Mouse (Mus musculus) liver, embryonic 11.5 days (tissue): ENCODE measurements at regions not wholly inside any gene's neighbourhood (a gene's known extent, or its start where the extent isn't known, plus 50 kb on each side); places are given as distances from the start of the nearest gene placed in this dataset.

ENCODE experiments used
- ATAC-seq: fragments of 200-750 bp; cut with Nextera tagmentation; replicated peaks from 2 replicates; pipeline ENCODE4 v1.8.0; 2017; ENCODE audit warnings: moderate number of reproducible peaks, mild to moderate bottlenecking, moderate TSS enrichment, moderate library complexity; ENCODE audit not compliant: low FRiP score
- DNase-seq: peaks from one replicate; pipeline ENCODE4 v3.0.0-alpha.2; 2017; ENCODE audit warnings: low spot score
- H3K27ac ChIP-seq: fragments of 300-500 bp; sonication (generic); 2 replicates; pipeline ENCODE4 v1.5.1; 2014; ENCODE audit warnings: mild to moderate bottlenecking, low read depth, low read length, control low read depth
- H3K27me3 ChIP-seq: fragments of 300-500 bp; sonication (generic); replicated peaks from 2 replicates; pipeline ENCODE4 v1.6.1; 2014; ENCODE audit warnings: low read length, mixed read lengths; ENCODE audit not compliant: control insufficient read depth, insufficient read depth
- H3K36me3 ChIP-seq: fragments of 300-500 bp; sonication (generic); 2 replicates; pipeline ENCODE4 v1.6.1; 2014; ENCODE audit warnings: mild to moderate bottlenecking, low read length, moderate library complexity, mixed read lengths; ENCODE audit not compliant: control insufficient read depth, insufficient read depth
- H3K4me1 ChIP-seq: fragments of 300-500 bp; sonication (generic); replicated peaks from 2 replicates; pipeline ENCODE4 v1.6.1; 2014; ENCODE audit warnings: low read length, mixed read lengths; ENCODE audit not compliant: control insufficient read depth, insufficient read depth
- H3K4me2 ChIP-seq: fragments of 300-500 bp; sonication (generic); 2 replicates; pipeline ENCODE4 v1.6.1; 2014; ENCODE audit warnings: mild to moderate bottlenecking, control low read depth, moderate library complexity
- H3K4me3 ChIP-seq: fragments of 300-500 bp; sonication (generic); 2 replicates; pipeline ENCODE4 v1.5.1; 2014; ENCODE audit warnings: low read depth, low read length, control low read depth
- H3K9ac ChIP-seq: fragments of 300-500 bp; sonication (generic); 2 replicates; pipeline ENCODE4 v1.6.1; 2014; ENCODE audit warnings: low read depth, low read length, control low read depth
- H3K9me3 ChIP-seq: fragments of 300-500 bp; sonication (generic); 2 replicates; pipeline ENCODE4 v1.6.1; 2016; ENCODE audit warnings: low read length, inconsistent platforms, mixed read lengths; ENCODE audit not compliant: control insufficient read depth
- WGBS: fragments of 180-500 bp; shearing (Covaris S2); extraction: QIAGEN DNeasy Blood & Tissue Kit; methylation state at CpG from one replicate; pipeline ENCODE4 v1.1.7; 2014; 5-methylcytosine and 5-hydroxymethylcytosine counted together

DNA sequence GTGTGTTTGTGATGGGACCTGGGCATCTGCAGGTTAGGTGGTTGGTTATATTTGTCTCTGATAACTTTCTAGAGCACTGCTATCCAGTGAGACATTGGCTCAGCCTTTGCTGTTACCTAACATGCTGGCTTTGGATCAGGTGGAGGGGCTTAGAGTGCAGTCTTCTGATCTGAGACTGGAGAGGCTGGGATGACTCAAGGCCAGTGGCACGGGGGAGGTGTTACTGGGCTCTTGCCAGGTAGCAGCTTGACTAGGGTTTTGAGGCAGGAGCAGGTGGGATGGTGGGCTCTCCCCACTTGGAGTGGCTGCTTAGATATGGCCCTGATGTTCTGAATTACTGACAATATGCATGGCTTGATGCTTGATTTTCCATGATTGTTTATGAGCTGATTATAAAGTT, 236.0 kb downstream of the Zfp704 start:
- Histone ChIP-seq H3K4me3 (no peak overlapping the region), H3K36me3 (no peaks in the 10 kb centered on the region), H3K27me3 (no peaks in the 10 kb centered on the region), H3K9ac (no peak overlapping the region), H3K4me1 (no peaks in the 10 kb centered on the region), H3K4me2 (no peak overlapping the region), H3K9me3 (no peaks in the 10 kb centered on the region), H3K27ac (no peak overlapping the region)
- ATAC-seq: no peak
- no peak for DNase-seq
- 56% methylated on average over 1 of the region's 1 CpGs for WGBS

DNA sequence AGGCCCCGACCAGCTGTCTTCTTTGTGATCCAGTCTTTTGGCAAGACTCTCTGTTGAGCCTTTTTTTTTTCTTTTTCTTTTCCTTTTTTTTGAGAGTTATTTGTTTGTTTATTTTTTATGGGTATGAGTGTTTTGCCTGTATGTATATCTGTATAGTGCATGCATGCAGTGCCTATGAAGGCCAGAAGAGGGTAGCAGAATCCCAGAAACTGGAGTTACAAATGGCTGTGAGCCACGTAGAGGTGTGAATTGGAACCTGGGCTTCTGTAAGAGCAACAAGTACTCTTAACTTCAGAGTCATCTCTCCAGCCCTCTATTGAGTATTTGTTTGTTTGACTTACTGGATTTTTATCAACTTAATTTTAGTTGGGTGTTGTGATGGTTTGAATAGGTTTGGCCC, 239.8 kb downstream of the Zfp704 start:
- Histone ChIP-seq H3K4me3 (no peak overlapping the region), H3K9ac (no peak overlapping the region), H3K4me2 (no peak overlapping the region), H3K4me1 (no peaks in the 10 kb centered on the region), H3K9me3 (no peaks in the 10 kb centered on the region), H3K36me3 (no peaks in the 10 kb centered on the region), H3K27me3 (no peaks in the 10 kb centered on the region), H3K27ac (no peak overlapping the region)
- WGBS: 78% methylated on average over 2 of the region's 2 CpGs
- DNase-seq (no peak), ATAC-seq (no peak)

DNA sequence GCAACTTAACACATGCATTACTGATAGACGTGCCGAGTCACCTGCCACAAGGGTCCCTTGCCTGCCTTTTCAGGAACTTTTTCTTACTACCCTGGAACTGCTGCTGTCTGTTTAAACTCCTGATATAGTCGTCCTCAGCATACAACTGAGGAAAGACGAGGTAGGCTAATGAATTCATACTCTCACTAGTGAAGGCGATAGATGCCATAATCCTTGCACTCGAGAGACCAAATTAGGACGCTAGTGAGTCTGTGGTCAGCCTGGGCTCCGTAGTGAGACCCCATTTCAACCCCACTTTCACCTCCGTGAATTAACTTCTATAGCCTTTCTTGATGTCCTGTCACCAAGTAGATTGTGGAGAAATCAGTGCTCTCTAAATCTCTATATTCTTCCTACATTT, 244.1 kb downstream of the Zfp704 start:
- Histone ChIP-seq H3K4me2 (no peak overlapping the region), H3K9ac (no peak overlapping the region), H3K36me3 (no peaks in the 10 kb centered on the region), H3K4me1 (no peaks in the 10 kb centered on the region), H3K27me3 (no peaks in the 10 kb centered on the region), H3K9me3 (no peaks in the 10 kb centered on the region), H3K4me3 (no peak overlapping the region), H3K27ac (no peak overlapping the region)
- DNase-seq (no peak), ATAC-seq (no peak)
- 79% methylated on average over 9 of the region's 9 CpGs for WGBS

DNA sequence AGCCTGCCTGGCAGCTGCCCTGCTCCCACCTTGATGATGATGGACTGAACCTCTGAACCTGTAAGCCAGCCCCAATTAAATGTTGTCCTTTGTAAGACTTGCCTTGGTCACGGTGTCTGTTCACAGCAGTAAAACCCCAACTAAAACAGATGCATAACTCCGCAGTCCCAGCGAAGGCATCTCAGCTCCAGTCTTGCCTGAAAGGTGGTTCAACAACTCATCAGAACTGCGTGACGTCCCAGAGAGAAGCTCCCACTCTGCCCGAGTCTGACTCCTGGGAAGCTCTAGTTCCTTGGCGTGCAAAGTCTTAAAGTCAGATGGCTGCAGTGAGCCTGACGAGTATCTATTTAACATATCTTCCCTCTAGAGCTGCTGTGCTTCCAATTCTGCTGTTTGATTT, 250.7 kb downstream of the Zfp704 start:
- 89% methylated on average over 8 of the region's 8 CpGs for WGBS
- Histone ChIP-seq H3K27me3 (no peaks in the 10 kb centered on the region), H3K36me3 (no peaks in the 10 kb centered on the region), H3K4me3 (no peak overlapping the region), H3K9ac (no peak overlapping the region), H3K4me2 (no peak overlapping the region), H3K4me1 (no peaks in the 10 kb centered on the region), H3K9me3 (no peaks in the 10 kb centered on the region), H3K27ac (no peak overlapping the region)
- DNase-seq (peak; percentile 28), ATAC-seq (no peak)

DNA sequence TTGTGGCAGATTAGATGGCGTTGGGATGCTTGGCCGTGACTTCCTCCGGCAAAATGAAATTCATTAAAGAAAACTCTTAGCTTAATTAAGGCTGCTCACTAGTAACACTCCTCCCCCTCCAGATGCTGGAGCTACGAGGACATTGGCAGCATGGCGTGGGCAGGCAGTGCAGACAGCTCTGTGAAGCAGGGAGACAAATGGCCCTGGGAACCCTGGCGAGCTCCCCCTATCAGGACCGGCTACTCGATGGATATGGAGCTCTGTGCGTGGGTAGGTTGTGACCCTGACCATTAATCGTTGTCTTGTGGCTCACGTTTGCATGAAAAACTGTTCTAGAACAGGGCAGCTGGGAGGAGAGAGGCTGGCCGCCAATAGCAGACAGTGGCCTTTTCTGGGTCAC, 251.8 kb downstream of the Zfp704 start:
- no peaks in the 10 kb centered on the region for H3K36me3 ChIP-seq
- no peaks in the 10 kb centered on the region for H3K27me3 ChIP-seq
- DNase-seq (no peak), ATAC-seq (no peak)
- H3K9me3 ChIP-seq: no peaks in the 10 kb centered on the region
- no peak overlapping the region for H3K27ac ChIP-seq
- no peak overlapping the region for H3K4me3 ChIP-seq
- H3K4me2 ChIP-seq: no peak overlapping the region
- no peaks in the 10 kb centered on the region for H3K4me1 ChIP-seq
- H3K9ac ChIP-seq: no peak overlapping the region
- WGBS: 54% methylated on average over 12 of the region's 12 CpGs

DNA sequence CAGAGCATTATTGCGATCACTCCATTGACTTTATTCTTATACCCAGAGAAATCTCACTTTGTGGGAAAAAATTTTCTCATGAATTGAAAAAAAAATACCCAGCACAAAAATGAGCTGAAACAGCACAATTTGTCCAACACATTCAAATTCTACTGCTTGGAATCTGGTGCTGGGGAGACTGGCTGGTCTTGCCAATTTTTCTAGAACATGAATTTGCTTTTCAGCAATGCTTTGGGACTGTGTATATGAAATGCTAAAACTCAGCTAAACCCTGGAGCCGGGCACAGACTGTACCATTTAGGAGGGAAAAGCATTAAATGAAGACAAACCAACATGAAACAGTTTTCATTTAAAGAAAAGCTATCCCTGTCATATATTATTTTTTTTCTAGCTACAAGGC, 252.2 kb downstream of the Zfp704 start:
- Histone ChIP-seq H3K4me3 (no peak overlapping the region), H3K27me3 (no peaks in the 10 kb centered on the region), H3K9me3 (no peaks in the 10 kb centered on the region), H3K9ac (no peak overlapping the region), H3K36me3 (no peaks in the 10 kb centered on the region), H3K4me1 (no peaks in the 10 kb centered on the region), H3K4me2 (no peak overlapping the region), H3K27ac (no peak overlapping the region)
- whole genome bisulfite sequencing: 82% methylated on average over 2 of the region's 2 CpGs
- DNase-seq: no peak
- ATAC-seq: no peak

DNA sequence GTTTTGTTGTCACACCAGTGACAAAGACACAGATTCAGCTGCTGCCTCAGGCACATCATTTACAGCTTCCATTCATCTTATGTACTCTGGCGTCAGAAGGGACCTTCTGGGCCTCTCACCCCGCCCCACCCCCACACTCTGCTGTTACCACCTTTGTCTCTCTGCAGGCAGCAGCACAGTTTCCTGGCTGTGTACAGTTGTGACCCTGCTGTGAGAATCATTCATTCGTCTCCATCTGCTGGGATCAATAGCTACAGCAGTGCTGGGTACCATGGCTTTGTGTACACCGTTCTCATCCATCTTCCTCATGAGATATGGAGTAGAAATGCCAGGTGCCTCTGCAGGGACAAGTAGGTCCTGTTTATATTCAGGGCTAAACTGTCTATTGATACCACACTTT, 254.0 kb downstream of the Zfp704 start:
- DNase-seq (no peak), ATAC-seq (no peak)
- no peak overlapping the region for H3K27ac ChIP-seq
- no peak overlapping the region for H3K9ac ChIP-seq
- no peaks in the 10 kb centered on the region for H3K36me3 ChIP-seq
- WGBS: 63% methylated on average over 4 of the region's 4 CpGs
- no peaks in the 10 kb centered on the region for H3K4me1 ChIP-seq
- no peaks in the 10 kb centered on the region for H3K27me3 ChIP-seq
- H3K4me2 ChIP-seq: no peak overlapping the region
- H3K9me3 ChIP-seq: no peaks in the 10 kb centered on the region
- H3K4me3 ChIP-seq: no peak overlapping the region

DNA sequence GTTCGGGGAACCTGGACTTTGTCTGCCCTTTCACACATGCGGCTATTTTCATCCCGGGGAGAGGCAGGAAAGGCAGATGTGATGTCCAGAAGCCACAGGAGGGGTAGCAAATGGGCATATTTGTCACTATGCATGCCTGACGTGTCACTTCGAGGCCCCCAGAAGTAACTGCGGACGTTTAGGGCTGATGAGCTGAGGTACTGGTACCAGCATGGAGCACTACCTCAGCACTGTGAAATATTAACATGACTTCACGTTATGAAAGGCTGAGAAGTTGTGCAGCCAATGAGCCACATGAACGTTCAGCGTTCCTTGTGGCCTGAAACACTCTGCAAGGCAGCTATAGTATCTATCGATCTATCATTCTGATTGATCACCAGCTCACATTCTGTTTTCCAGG, 255.1 kb downstream of the Zfp704 start:
- no peak for ATAC-seq
- Histone ChIP-seq H3K9ac (no peak overlapping the region), H3K4me3 (no peak overlapping the region), H3K27ac (no peak overlapping the region), H3K36me3 (no peaks in the 10 kb centered on the region), H3K27me3 (no peaks in the 10 kb centered on the region), H3K9me3 (no peaks in the 10 kb centered on the region), H3K4me2 (no peak overlapping the region), H3K4me1 (no peaks in the 10 kb centered on the region)
- 74% methylated on average over 11 of the region's 11 CpGs for WGBS
- no peak for DNase-seq

DNA sequence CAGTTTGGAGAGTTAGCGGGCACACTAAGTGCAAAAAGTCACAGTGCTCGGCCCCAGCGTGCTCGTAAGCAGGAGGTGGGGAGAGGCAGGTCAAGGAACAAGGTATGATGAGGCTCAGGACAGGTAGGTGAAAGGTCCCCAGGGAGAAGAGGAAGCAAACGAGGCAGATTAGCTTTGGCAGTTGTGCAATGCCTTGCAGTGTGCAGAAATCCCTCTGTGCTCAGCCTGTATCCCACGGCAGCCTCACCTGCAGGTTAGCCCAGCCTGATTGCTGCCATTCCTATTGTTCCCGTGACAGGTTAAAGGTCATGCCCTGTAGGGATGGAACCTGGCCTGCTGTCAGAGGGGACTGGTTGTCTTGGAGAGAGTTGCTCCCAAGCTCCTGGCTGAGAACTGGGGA, 257.6 kb downstream of the Zfp704 start:
- Histone ChIP-seq H3K4me2 (no peak overlapping the region), H3K9ac (no peak overlapping the region), H3K36me3 (no peaks in the 10 kb centered on the region), H3K27me3 (peaks cover 5% of the 10 kb centered on the region), H3K9me3 (no peaks in the 10 kb centered on the region), H3K4me1 (0 out of 2 replicates have a peak, but pooled peaks cover 4% of the 10 kb centered on the region), H3K27ac (no peak overlapping the region), H3K4me3 (no peak overlapping the region)
- ATAC-seq (no peak), DNase-seq (no peak)
- WGBS: 55% methylated on average over 7 of the region's 7 CpGs
